Mouse (Mus musculus) hindbrain, embryonic 14.5 days (tissue): ENCODE measurements around the gene Rab30. TPM values are rescaled to one million over a fixed set of nuclear protein-coding genes. Genes with fewer than 3 reads are reported as not detected.

Experiments used
- ATAC-seq: fragments of 200-750 bp; cut with Nextera tagmentation; 2 replicates; pipeline ENCODE4 v1.8.0; 2017; ENCODE audit warnings: moderate number of reproducible peaks, mild to moderate bottlenecking, moderate TSS enrichment, moderate library complexity; ENCODE audit not compliant: low FRiP score
- DNase-seq: peaks from one replicate; pipeline ENCODE4 v3.0.0-alpha.2; 2015; ENCODE audit warnings: low spot score
- H3K27ac ChIP-seq: fragments of 300-500 bp; sonication (generic); 2 replicates; pipeline ENCODE4 v1.5.1; 2014; ENCODE audit warnings: mild to moderate bottlenecking, moderate library complexity
- H3K27me3 ChIP-seq: fragments of 300-500 bp; sonication (generic); 2 replicates; pipeline ENCODE4 v1.6.1; 2014; ENCODE audit warnings: mild to moderate bottlenecking, low read length, mixed read lengths; ENCODE audit not compliant: control insufficient read depth, insufficient read depth
- H3K36me3 ChIP-seq: fragments of 300-500 bp; sonication (generic); replicated peaks from 2 replicates; pipeline ENCODE4 v1.6.1; 2014; ENCODE audit not compliant: control insufficient read depth, insufficient read depth
- H3K4me1 ChIP-seq: fragments of 300-500 bp; sonication (generic); replicated peaks from 2 replicates; pipeline ENCODE4 v1.6.1; 2014; ENCODE audit warnings: antibody characterized with exemption, low read length, mixed read lengths; ENCODE audit not compliant: control insufficient read depth, insufficient read depth
- H3K4me2 ChIP-seq: fragments of 300-500 bp; sonication (generic); replicated peaks from 2 replicates; pipeline ENCODE4 v1.6.1; 2014; ENCODE audit warnings: mild to moderate bottlenecking, moderate library complexity
- H3K4me3 ChIP-seq: fragments of 300-500 bp; sonication (generic); replicated peaks from 2 replicates; pipeline ENCODE4 v1.5.1; 2014; ENCODE audit warnings: mild to moderate bottlenecking, low read length
- H3K9ac ChIP-seq: fragments of 300-500 bp; sonication (generic); 2 replicates; pipeline ENCODE4 v1.6.1; 2014
- H3K9me3 ChIP-seq: fragments of 300-500 bp; sonication (generic); 2 replicates; pipeline ENCODE4 v1.6.1; 2016; ENCODE audit warnings: low read length; ENCODE audit not compliant: control insufficient read depth
- WGBS: fragments of 180-500 bp; shearing (Covaris S2); extraction: QIAGEN DNeasy Blood & Tissue Kit; methylation state at CpG from one replicate; pipeline ENCODE4 v1.1.7; 2014; 5-methylcytosine and 5-hydroxymethylcytosine counted together
- polyA plus RNA-seq: library from polyadenylated mRNA; unstranded; fragments of >200 nt; fragmentation: Nextera tagmentation; extraction: Ambion mirVana; gene quantifications from 2 replicates; pipeline ENCODE4 v1.2.1, GENCODE M21; 2014

Gene Rab30
- polyA plus RNA-seq, result 24.2 and 29.6 TPM in 2 replicates

GRCm38 (mm10) chr7:92741152-92741860 is at the start of gene Rab30:
Gene Rab30, plus strand, starts transcription at chr7:92741603.
- DNase-seq, result peak; percentile 94
- peak within 1 kb of the TSS; percentile 97 for H3K27ac ChIP-seq
- H3K36me3 ChIP-seq, result peaks cover 20% of the 10 kb centered on the region
- peak; percentile 100 for ATAC-seq
- no peaks in the 10 kb centered on the region for H3K9me3 ChIP-seq
- peak within 1 kb of the TSS; percentile 88 for H3K4me2 ChIP-seq
- peak within 1 kb of the TSS; percentile 82 for H3K4me3 ChIP-seq
- peaks cover 41% of the 10 kb centered on the region for H3K4me1 ChIP-seq
- peak within 1 kb of the TSS; percentile 98 for H3K9ac ChIP-seq
- WGBS, result under 1% methylated on average over 38 of the region's 38 CpGs
- no peaks in the 10 kb centered on the region for H3K27me3 ChIP-seq

DNA sequence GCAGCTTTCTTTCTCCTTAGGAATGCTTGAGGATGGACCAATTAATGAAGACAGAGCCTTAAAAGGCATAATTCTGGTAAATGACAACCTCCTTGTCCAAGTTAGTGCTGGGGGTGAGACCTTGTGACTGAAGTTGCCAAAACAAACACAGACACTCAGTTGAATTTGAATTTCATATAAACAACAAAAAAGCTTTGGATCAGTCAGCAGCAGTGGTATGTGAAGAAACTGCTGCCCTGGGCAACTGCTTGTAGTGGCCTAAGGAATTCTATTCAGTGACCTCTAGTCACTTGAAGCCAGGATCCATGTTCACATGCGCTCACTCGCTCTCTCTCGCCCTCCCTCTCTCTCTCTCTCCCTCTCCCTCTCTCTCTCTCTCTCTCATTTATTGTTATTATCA is 45.0 kb upstream of the Rab30 start:
- H3K27ac ChIP-seq, result no peak overlapping the region
- H3K4me3 ChIP-seq, result no peak overlapping the region
- DNase-seq (no peak), ATAC-seq (no peak)
- H3K36me3 ChIP-seq, result no peaks in the 10 kb centered on the region
- no peak overlapping the region for H3K9ac ChIP-seq
- no peaks in the 10 kb centered on the region for H3K27me3 ChIP-seq
- H3K4me1 ChIP-seq, result no peaks in the 10 kb centered on the region
- WGBS, result 46% methylated on average over 3 of the region's 3 CpGs
- H3K4me2 ChIP-seq, result no peak overlapping the region
- H3K9me3 ChIP-seq, result no peaks in the 10 kb centered on the region

- 81% methylated on average over 5 of the region's 5 CpGs for WGBS
- Histone ChIP-seq H3K27me3 (no peaks in the 10 kb centered on the region), H3K9ac (no peak overlapping the region), H3K4me2 (no peak overlapping the region), H3K9me3 (no peaks in the 10 kb centered on the region), H3K4me1 (no peaks in the 10 kb centered on the region), H3K27ac (no peak overlapping the region), H3K4me3 (no peak overlapping the region), H3K36me3 (no peaks in the 10 kb centered on the region)
- ATAC-seq (no peak), DNase-seq (no peak)
Measured at GRCm38 (mm10) chr7:92698770-92699169, 42.6 kb upstream of the Rab30 start.

- ATAC-seq (no peak), DNase-seq (no peak)
Measured at GRCm38 (mm10) chr7:92703661-92704060, 37.7 kb upstream of the Rab30 start.

DNA sequence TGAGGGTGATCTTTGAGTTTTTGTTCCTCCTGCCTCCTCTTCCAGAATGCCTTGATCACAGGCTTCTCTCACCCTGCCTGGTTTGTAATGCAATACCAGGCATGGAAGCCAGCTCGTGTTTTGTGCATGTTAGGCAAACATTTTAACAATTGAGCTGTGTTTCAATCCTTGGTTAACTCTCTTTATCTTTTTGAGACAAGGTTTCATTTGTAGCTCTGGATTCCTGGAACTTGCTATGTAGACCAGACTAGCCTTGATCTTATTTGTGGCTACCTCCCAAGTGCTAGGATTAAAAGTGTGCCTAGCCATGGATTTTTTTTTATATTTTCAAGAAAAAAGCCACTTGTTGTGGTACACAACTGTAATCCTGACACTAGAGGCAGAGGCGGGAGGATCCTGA is 35.9 kb upstream of the Rab30 start:
- H3K4me3 ChIP-seq, result no peak overlapping the region
- 66% methylated on average over 2 of the region's 2 CpGs for WGBS
- no peak overlapping the region for H3K4me2 ChIP-seq
- no peaks in the 10 kb centered on the region for H3K9me3 ChIP-seq
- no peak overlapping the region for H3K9ac ChIP-seq
- H3K27me3 ChIP-seq, result no peaks in the 10 kb centered on the region
- no peak overlapping the region for H3K27ac ChIP-seq
- H3K36me3 ChIP-seq, result no peaks in the 10 kb centered on the region
- ATAC-seq, result no peak
- H3K4me1 ChIP-seq, result no peaks in the 10 kb centered on the region
- DNase-seq, result no peak

More at GRCm38 (mm10) chr7:92703661-92704060, 37.7 kb upstream of the Rab30 start:
- Histone ChIP-seq H3K9ac (no peak overlapping the region), H3K36me3 (no peaks in the 10 kb centered on the region), H3K4me2 (no peak overlapping the region), H3K9me3 (no peaks in the 10 kb centered on the region), H3K27ac (no peak overlapping the region), H3K27me3 (no peaks in the 10 kb centered on the region), H3K4me3 (no peak overlapping the region), H3K4me1 (no peaks in the 10 kb centered on the region)
- 89% methylated on average over 1 of the region's 1 CpGs for WGBS

DNA sequence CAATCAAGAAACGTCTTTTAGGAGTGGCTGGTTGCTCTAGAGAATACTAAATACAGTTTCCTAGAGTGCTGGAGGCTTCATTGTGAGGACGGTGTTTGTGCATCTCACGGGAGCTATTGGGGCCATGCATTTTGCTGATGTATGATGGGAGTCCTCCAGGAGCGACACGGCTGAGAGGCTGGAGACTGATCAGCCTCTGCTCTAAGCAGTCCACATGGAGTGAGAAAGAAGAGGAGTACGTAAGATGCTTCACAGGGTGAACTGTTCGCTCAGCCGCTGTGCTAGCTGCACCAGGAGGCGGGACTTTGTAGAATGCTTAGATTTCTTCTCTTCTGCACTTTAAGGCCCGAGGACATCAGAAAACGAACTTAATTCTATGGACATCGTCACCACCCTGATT is 34.7 kb upstream of the Rab30 start:
- Histone ChIP-seq H3K36me3 (no peaks in the 10 kb centered on the region), H3K9me3 (no peaks in the 10 kb centered on the region), H3K4me2 (no peak overlapping the region), H3K27me3 (no peaks in the 10 kb centered on the region), H3K27ac (no peak overlapping the region), H3K4me1 (no peaks in the 10 kb centered on the region), H3K4me3 (no peak overlapping the region), H3K9ac (no peak overlapping the region)
- 69% methylated on average over 12 of the region's 12 CpGs for WGBS
- DNase-seq, result no peak
- no peak for ATAC-seq

GRCm38 (mm10) chr7:92709573-92709972 is 31.8 kb upstream of the Rab30 start:
- H3K4me1 ChIP-seq, result no peaks in the 10 kb centered on the region
- ATAC-seq, result no peak
- 47% methylated on average over 2 of the region's 2 CpGs for WGBS

DNA sequence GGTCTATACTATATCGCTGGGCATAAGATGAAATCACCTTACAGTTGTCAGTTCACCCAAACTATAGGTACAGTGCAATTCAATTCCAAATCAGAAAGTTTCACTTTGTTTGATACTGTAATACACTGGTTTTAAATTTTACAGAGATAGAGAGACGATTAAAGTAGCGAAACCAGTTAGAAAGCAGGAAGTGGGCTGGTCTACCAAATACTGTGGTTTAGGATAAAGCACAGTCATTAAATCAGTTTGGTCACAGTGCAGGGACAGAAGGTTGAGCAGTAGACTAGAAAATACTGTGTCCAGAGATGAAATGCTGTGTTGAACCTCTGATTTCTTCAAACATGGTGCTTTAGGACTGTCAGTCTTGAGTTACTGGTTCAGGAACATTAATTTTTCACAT is 29.8 kb upstream of the Rab30 start:
- Histone ChIP-seq H3K27ac (no peak overlapping the region), H3K4me1 (no peaks in the 10 kb centered on the region), H3K36me3 (no peaks in the 10 kb centered on the region), H3K27me3 (no peaks in the 10 kb centered on the region), H3K4me3 (no peak overlapping the region), H3K4me2 (no peak overlapping the region), H3K9me3 (no peaks in the 10 kb centered on the region), H3K9ac (no peak overlapping the region)
- ATAC-seq (no peak), DNase-seq (no peak)
- 89% methylated on average over 3 of the region's 3 CpGs for WGBS

More at GRCm38 (mm10) chr7:92709573-92709972, 31.8 kb upstream of the Rab30 start:
- Histone ChIP-seq H3K4me3 (no peak overlapping the region), H3K36me3 (no peaks in the 10 kb centered on the region), H3K27ac (no peak overlapping the region), H3K9ac (no peak overlapping the region), H3K4me2 (no peak overlapping the region), H3K9me3 (no peaks in the 10 kb centered on the region), H3K27me3 (no peaks in the 10 kb centered on the region)
- no peak for DNase-seq

GRCm38 (mm10) chr7:92715055-92715454 is 26.3 kb upstream of the Rab30 start:
- no peak for DNase-seq
- Histone ChIP-seq H3K4me3 (no peak overlapping the region), H3K4me1 (no peaks in the 10 kb centered on the region), H3K36me3 (no peaks in the 10 kb centered on the region), H3K4me2 (no peak overlapping the region), H3K27ac (no peak overlapping the region), H3K27me3 (no peaks in the 10 kb centered on the region), H3K9me3 (no peaks in the 10 kb centered on the region), H3K9ac (no peak overlapping the region)
- no peak for ATAC-seq
- WGBS, result 100% methylated on average over 1 of the region's 1 CpGs
